ENCODE assay signal across 14 mouse cellular contexts in genomic region chr1:85969519-85969918, GRCm38 (mm10). TPM values are rescaled to one million over a fixed set of nuclear protein-coding genes. Genes with fewer than 3 reads are reported as not detected.
DNase-seq lines count a peak whose midpoint lies in the region; ATAC-seq lines count a peak whose summit lies in the region.
"Had no signal": no experiment of that assay in that cellular context is flagged by ENCODE, and none has a peak within 500 bp of the region (broad histone marks: within the 10 kb centered on the region; RNA-seq: fewer than 3 reads in every experiment).

No protein-coding gene starts in this region.

- H3K4me3 ChIP-seq in heart, embryonic 10.5 days: no peak overlapping the region
- no peak overlapping the region for H3K4me3 ChIP-seq in hindbrain, embryonic 16.5 days (ENCODE audit: low read length)
- H3K4me3 ChIP-seq in stomach, embryonic 14.5 days (ENCODE audit: low read depth, low read length): no peak overlapping the region

- no peak overlapping the region for H3K9ac ChIP-seq in hindbrain, embryonic 16.5 days (ENCODE audit: low read depth, low read length)
- H3K9ac ChIP-seq in stomach, embryonic 14.5 days (replicated peaks; ENCODE audit: low read depth, low read length): no peak overlapping the region
- H3K9ac ChIP-seq: liver, embryonic 14.5 days had no signal

- peak; percentile 29 for DNase-seq in heart, adult 11 months
- DNase-seq in heart, embryonic 10.5 days (ENCODE audit: low spot score): no peak
- peak; percentile 7 for DNase-seq in retina, postnatal 1 day
- DNase-seq in retina, embryonic 14.5 days (ENCODE audit: low spot score): no peak
- DNase-seq in adrenal gland, postnatal 10 days: no peak
- DNase-seq: heart, postnatal 10 days; kidney, postnatal 14 days; thymus, postnatal 36 days had no signal

- WGBS in heart, embryonic 10.5 days: 82% methylated on average over 1 of the region's 1 CpGs
- 63% methylated on average over 1 of the region's 1 CpGs for WGBS in hindbrain, embryonic 16.5 days
- WGBS in stomach, embryonic 14.5 days: 62% methylated on average over 1 of the region's 1 CpGs

- no peaks in the 10 kb centered on the region for H3K36me3 ChIP-seq in heart, embryonic 10.5 days
- H3K36me3 ChIP-seq in hindbrain, embryonic 16.5 days (ENCODE audit: control insufficient read depth, insufficient read depth, low read length): no peaks in the 10 kb centered on the region
- H3K36me3 ChIP-seq in stomach, embryonic 14.5 days (ENCODE audit: control insufficient read depth, insufficient read depth, low read length): no peaks in the 10 kb centered on the region

- H3K4me1 ChIP-seq in heart, embryonic 10.5 days: no peaks in the 10 kb centered on the region
- no peaks in the 10 kb centered on the region for H3K4me1 ChIP-seq in hindbrain, embryonic 16.5 days (ENCODE audit: control insufficient read depth, insufficient read depth, low read depth, low read length)
- no peaks in the 10 kb centered on the region for H3K4me1 ChIP-seq in stomach, embryonic 14.5 days (ENCODE audit: control insufficient read depth, insufficient read depth, low read length)

- H3K27me3 ChIP-seq in heart, embryonic 10.5 days (ENCODE audit: insufficient read depth, poor library complexity, severe bottlenecking): no peaks in the 10 kb centered on the region
- H3K27me3 ChIP-seq in hindbrain, embryonic 16.5 days (replicated peaks; ENCODE audit: control insufficient read depth, insufficient read depth, low read length): no peaks in the 10 kb centered on the region
- no peaks in the 10 kb centered on the region for H3K27me3 ChIP-seq in stomach, embryonic 14.5 days (ENCODE audit: control insufficient read depth, insufficient read depth, low read length)
- H3K27me3 ChIP-seq: CH12.LX had no signal

- no peak overlapping the region for H3K4me2 ChIP-seq in hindbrain, embryonic 16.5 days (ENCODE audit: low read length)
- H3K4me2 ChIP-seq in stomach, embryonic 14.5 days (replicated peaks; ENCODE audit: low read depth, low read length): no peak overlapping the region

- no peak overlapping the region for H3K27ac ChIP-seq in heart, embryonic 10.5 days
- H3K27ac ChIP-seq in hindbrain, embryonic 16.5 days (ENCODE audit: low read depth, low read length): peak overlapping the region; percentile 52; the same call in 1 of the 2 replicates
- no peak overlapping the region for H3K27ac ChIP-seq in stomach, embryonic 14.5 days (ENCODE audit: low read length)
- H3K27ac ChIP-seq: liver, embryonic 14.5 days had no signal

- H3K9me3 ChIP-seq in heart, embryonic 10.5 days: no peaks in the 10 kb centered on the region
- no peaks in the 10 kb centered on the region for H3K9me3 ChIP-seq in hindbrain, embryonic 16.5 days (ENCODE audit: control insufficient read depth, low read length)
- no peaks in the 10 kb centered on the region for H3K9me3 ChIP-seq in stomach, embryonic 14.5 days (ENCODE audit: control insufficient read depth, low read depth, low read length)

- ATAC-seq in hindbrain, embryonic 16.5 days: peak; percentile 87
- ATAC-seq in stomach, embryonic 14.5 days (ENCODE audit: insufficient number of reproducible peaks, insufficient read depth, low FRiP score, low read depth): 0 out of 2 replicates have a peak, but pooled peaks have one; percentile 37
- no peak for ATAC-seq in megakaryocyte, adult 5-6 weeks (ENCODE audit: poor library complexity, severe bottlenecking)
- ATAC-seq: activated CD4-positive, CD25-positive, alpha-beta regulatory T cell, adult 4 months had no signal

RNA-seq across cellular contexts. Expression of gene Gpr55, which starts 8.7 kb away (rescaled TPM):
- 0.04 TPM in 1 of 2 replicates, not detected in the other for polyA plus RNA-seq in heart, embryonic 10.5 days (2016; fragmentation: Nextera tagmentation; extraction: Ambion mirVana)
- 0.21 TPM in 2 replicates for polyA plus RNA-seq in hindbrain, embryonic 16.5 days (2015; fragmentation: Nextera tagmentation; extraction: Ambion mirVana)
- not detected in 2 replicates for polyA plus RNA-seq in stomach, embryonic 14.5 days (2014; fragmentation: Nextera tagmentation; extraction: Ambion mirVana)
- total RNA-seq in megakaryocyte, adult 5-6 weeks (2015): 0.07 TPM in 2 replicates
- total RNA-seq in megakaryocyte, adult 5-6 weeks (2017): 0.33 and 0.53 TPM in 2 replicates
- total RNA-seq in adrenal gland, postnatal 10 days (2021): 1 to 10 TPM in 1 of 2 experiments, under 1 TPM in 1; 0.85 to 1.8 TPM
- total RNA-seq: heart, postnatal 10 days had no signal

RNA-seq across cellular contexts. Expression of gene 4933407L21Rik, which starts 41.2 kb away (rescaled TPM):
- not detected in 2 replicates for polyA plus RNA-seq in heart, embryonic 10.5 days (2016; fragmentation: Nextera tagmentation; extraction: Ambion mirVana)
- polyA plus RNA-seq in hindbrain, embryonic 16.5 days (2015; fragmentation: Nextera tagmentation; extraction: Ambion mirVana): 7.5 and 9.5 TPM in 2 replicates
- polyA plus RNA-seq in stomach, embryonic 14.5 days (2014; fragmentation: Nextera tagmentation; extraction: Ambion mirVana): 0.13 and 0.49 TPM in 2 replicates
- not detected in 2 replicates for total RNA-seq in megakaryocyte, adult 5-6 weeks (2015)
- 0.22 TPM in 1 of 2 replicates, not detected in the other for total RNA-seq in megakaryocyte, adult 5-6 weeks (2017)
- under 1 TPM; 0.18 to 0.24 TPM for total RNA-seq in adrenal gland, postnatal 10 days (2021)

RNA-seq across cellular contexts. Expression of gene Spata3, which starts 47.1 kb away (rescaled TPM):
- polyA plus RNA-seq in heart, embryonic 10.5 days (2016; fragmentation: Nextera tagmentation; extraction: Ambion mirVana): not detected in 2 replicates
- 0.56 and 0.89 TPM in 2 replicates for polyA plus RNA-seq in hindbrain, embryonic 16.5 days (2015; fragmentation: Nextera tagmentation; extraction: Ambion mirVana)
- not detected in 2 replicates for polyA plus RNA-seq in stomach, embryonic 14.5 days (2014; fragmentation: Nextera tagmentation; extraction: Ambion mirVana)
- total RNA-seq in megakaryocyte, adult 5-6 weeks (2015): not detected in 2 replicates
- not detected in 2 replicates for total RNA-seq in megakaryocyte, adult 5-6 weeks (2017)
- not detected for total RNA-seq in adrenal gland, postnatal 10 days (2021)
- total RNA-seq: CH12.LX; heart, postnatal 10 days had no signal

Comparison
In these comparisons a context has a peak if more than half of its experiments do, and no peak if none do; other contexts are left out.
1. DNase-seq: peak in heart, adult 11 months (single experiment) and retina, postnatal 1 day (single experiment); none in heart, embryonic 10.5 days (single experiment), retina, embryonic 14.5 days (single experiment) and adrenal gland, postnatal 10 days (single experiment).